In genomic region chr6:115615983-115616382, GRCm38 (mm10) we compare ENCODE assay signal across 34 mouse cellular contexts. TPM values are rescaled to one million over a fixed set of nuclear protein-coding genes. Genes with fewer than 3 reads are reported as not detected.
DNase-seq lines count a peak whose midpoint lies in the region; ATAC-seq and TF ChIP-seq lines count a peak whose summit lies in the region.
"Had no signal": no experiment of that assay in that cellular context is flagged by ENCODE, and none has a peak within 500 bp of the region (broad histone marks: within the 10 kb centered on the region; RNA-seq: fewer than 3 reads in every experiment).

No protein-coding gene starts in this region.

- H3K9ac ChIP-seq in midbrain, embryonic 11.5 days (ENCODE audit: low read length) = no peak overlapping the region
- H3K9ac ChIP-seq in midbrain, embryonic 16.5 days (ENCODE audit: low read depth, low read length) = no peak overlapping the region
- H3K9ac ChIP-seq: embryonic facial prominence, embryonic 13.5 days; heart, embryonic 13.5 days; hindbrain, embryonic 15.5 days; liver, embryonic 15.5 days; lung, embryonic 15.5 days; midbrain, embryonic 13.5 days; neural tube, embryonic 12.5 days had no signal

- peak overlapping the region; percentile 57 for H3K27ac ChIP-seq in layer of hippocampus, adult 2 months
- no peak overlapping the region for H3K27ac ChIP-seq in midbrain, embryonic 11.5 days (ENCODE audit: low read depth, low read length)
- H3K27ac ChIP-seq in midbrain, embryonic 16.5 days (ENCODE audit: low read length) = no peak overlapping the region
- no peak overlapping the region for H3K27ac ChIP-seq in heart, embryonic 10.5 days
- H3K27ac ChIP-seq: embryonic facial prominence, embryonic 13.5 days; forebrain, embryonic 10.5 days; heart, adult 2 months; heart, embryonic 13.5 days; hindbrain, embryonic 15.5 days; liver, embryonic 15.5 days; lung, embryonic 15.5 days; midbrain, embryonic 13.5 days; neural tube, embryonic 12.5 days had no signal

- no peak overlapping the region for H3K4me3 ChIP-seq in layer of hippocampus, adult 2 months
- H3K4me3 ChIP-seq in midbrain, embryonic 11.5 days (ENCODE audit: low read depth, low read length) = no peak overlapping the region
- no peak overlapping the region for H3K4me3 ChIP-seq in midbrain, embryonic 16.5 days (ENCODE audit: low read depth, low read length)
- no peak overlapping the region for H3K4me3 ChIP-seq in heart, embryonic 10.5 days
- H3K4me3 ChIP-seq: embryonic facial prominence, embryonic 13.5 days; forebrain, embryonic 10.5 days; heart, adult 2 months; heart, embryonic 13.5 days; hindbrain, embryonic 15.5 days; liver, embryonic 15.5 days; lung, embryonic 15.5 days; midbrain, embryonic 13.5 days; neural tube, embryonic 12.5 days had no signal

- WGBS in midbrain, embryonic 11.5 days = 94% methylated on average over 3 of the region's 3 CpGs
- 83% methylated on average over 3 of the region's 3 CpGs for WGBS in midbrain, embryonic 16.5 days
- WGBS in heart, embryonic 10.5 days = 89% methylated on average over 3 of the region's 3 CpGs

- no peak overlapping the region for H3K4me2 ChIP-seq in midbrain, embryonic 11.5 days
- H3K4me2 ChIP-seq in midbrain, embryonic 16.5 days (ENCODE audit: low read length) = no peak overlapping the region
- H3K4me2 ChIP-seq: embryonic facial prominence, embryonic 13.5 days; heart, embryonic 13.5 days; hindbrain, embryonic 15.5 days; liver, embryonic 15.5 days; lung, embryonic 15.5 days; midbrain, embryonic 13.5 days; neural tube, embryonic 12.5 days had no signal

- no peak for DNase-seq in layer of hippocampus, adult 2 months (ENCODE audit: low spot score in 2 of 2)
- no peak for DNase-seq in layer of hippocampus, adult 8-10 months (ENCODE audit: low spot score in 2 of 2)
- DNase-seq in midbrain, embryonic 11.5 days (ENCODE audit: low spot score, missing footprints) = peak; percentile 86
- DNase-seq in adipocyte (ENCODE audit: low spot score) = peak; percentile 34
- no peak for DNase-seq in adrenal gland, postnatal 25 days
- no peak for DNase-seq in heart, embryonic 10.5 days (ENCODE audit: low spot score)
- DNase-seq: adrenal gland, postnatal 10 days; cerebellum, adult 11 months; cerebellum, adult 9-10 months; cerebellum, postnatal 36 days; embryo, embryonic 11 days; heart, adult 2 months; heart, postnatal 10 days; kidney, adult 8-10 months; kidney, postnatal 10 days; liver had no signal

- ATAC-seq in midbrain, embryonic 11.5 days (ENCODE audit: low FRiP score) = no peak
- no peak for ATAC-seq in midbrain, embryonic 16.5 days
- ATAC-seq: CD4-positive, CD25-positive, alpha-beta regulatory T cell, adult 4 months; forebrain, embryonic 16.5 days; midbrain, embryonic 13.5 days had no signal

- no peaks in the 10 kb centered on the region for H3K4me1 ChIP-seq in midbrain, embryonic 11.5 days (ENCODE audit: control insufficient read depth, insufficient read depth, low read length)
- no peaks in the 10 kb centered on the region for H3K4me1 ChIP-seq in midbrain, embryonic 16.5 days (ENCODE audit: control insufficient read depth, insufficient read depth, low read length)
- no peaks in the 10 kb centered on the region for H3K4me1 ChIP-seq in heart, embryonic 10.5 days
- H3K4me1 ChIP-seq: embryonic facial prominence, embryonic 13.5 days; forebrain, embryonic 10.5 days; heart, embryonic 13.5 days; hindbrain, embryonic 15.5 days; liver, embryonic 15.5 days; lung, embryonic 15.5 days; midbrain, embryonic 13.5 days; neural tube, embryonic 12.5 days had no signal

- H3K36me3 ChIP-seq in midbrain, embryonic 11.5 days (ENCODE audit: control insufficient read depth, insufficient read depth, low read length) = peaks cover 43% of the 10 kb centered on the region
- H3K36me3 ChIP-seq in midbrain, embryonic 16.5 days (ENCODE audit: control insufficient read depth, insufficient read depth, low read length) = peaks cover 46% of the 10 kb centered on the region
- H3K36me3 ChIP-seq in heart, embryonic 10.5 days = peaks cover 95% of the 10 kb centered on the region

- no peaks in the 10 kb centered on the region for H3K27me3 ChIP-seq in midbrain, embryonic 11.5 days (ENCODE audit: control insufficient read depth, insufficient read depth, low read length)
- H3K27me3 ChIP-seq in midbrain, embryonic 16.5 days (ENCODE audit: control insufficient read depth, insufficient read depth, low read depth, low read length) = no peaks in the 10 kb centered on the region
- no peaks in the 10 kb centered on the region for H3K27me3 ChIP-seq in heart, embryonic 10.5 days (ENCODE audit: insufficient read depth, poor library complexity, severe bottlenecking)
- H3K27me3 ChIP-seq: embryonic facial prominence, embryonic 13.5 days; heart, embryonic 13.5 days; hindbrain, embryonic 15.5 days; liver, embryonic 15.5 days; lung, embryonic 15.5 days; midbrain, embryonic 13.5 days; neural tube, embryonic 12.5 days had no signal

- H3K9me3 ChIP-seq in midbrain, embryonic 11.5 days (ENCODE audit: control insufficient read depth, low read length) = no peaks in the 10 kb centered on the region
- H3K9me3 ChIP-seq in midbrain, embryonic 16.5 days (replicated peaks; ENCODE audit: control insufficient read depth, low read length, poor library complexity, severe bottlenecking) = no peaks in the 10 kb centered on the region
- H3K9me3 ChIP-seq in heart, embryonic 10.5 days = no peaks in the 10 kb centered on the region
- H3K9me3 ChIP-seq: embryonic facial prominence, embryonic 13.5 days; forebrain, embryonic 10.5 days; heart, embryonic 13.5 days; hindbrain, embryonic 15.5 days; liver, embryonic 15.5 days; lung, embryonic 15.5 days; midbrain, embryonic 13.5 days; neural tube, embryonic 12.5 days had no signal

- peak; percentile 47 for TF ChIP-seq CTCF in layer of hippocampus, adult 2 months (conservative IDR thresholded peaks at IDR 0.05)

RNA-seq across cellular contexts. Expression of gene Mkrn2, which starts 14.3 kb away (rescaled TPM):
- 10 to 100 TPM; 31.6 to 35.4 TPM for total RNA-seq in layer of hippocampus, adult 2 months (2021)
- total RNA-seq in layer of hippocampus, adult 8-10 months (2022) = 10 to 100 TPM; 33.8 to 37.8 (median 34.4) TPM
- 24.0 and 24.1 TPM in 2 replicates for polyA plus RNA-seq in midbrain, embryonic 11.5 days (2014; fragmentation: Nextera tagmentation; extraction: Ambion mirVana)
- 31.9 and 35.9 TPM in 2 replicates for polyA plus RNA-seq in midbrain, embryonic 16.5 days (2015; fragmentation: Nextera tagmentation; extraction: Ambion mirVana)
- 43.1 and 47.8 TPM in 2 replicates for total RNA-seq in adrenal gland, postnatal 25 days (2021)
- 23.5 and 27.7 TPM in 2 replicates for polyA plus RNA-seq in heart, embryonic 10.5 days (2016; fragmentation: Nextera tagmentation; extraction: Ambion mirVana)

RNA-seq across cellular contexts. Expression of gene Mkrn2os, which starts 23.6 kb away (rescaled TPM):
- not detected for total RNA-seq in layer of hippocampus, adult 2 months (2021)
- total RNA-seq in layer of hippocampus, adult 8-10 months (2022) = not detected
- 0.15 and 0.19 TPM in 2 replicates for polyA plus RNA-seq in midbrain, embryonic 11.5 days (2014; fragmentation: Nextera tagmentation; extraction: Ambion mirVana)
- polyA plus RNA-seq in midbrain, embryonic 16.5 days (2015; fragmentation: Nextera tagmentation; extraction: Ambion mirVana) = 0.46 and 0.48 TPM in 2 replicates
- total RNA-seq in adrenal gland, postnatal 25 days (2021) = not detected in 2 replicates
- 0.07 and 0.36 TPM in 2 replicates for polyA plus RNA-seq in heart, embryonic 10.5 days (2016; fragmentation: Nextera tagmentation; extraction: Ambion mirVana)
- total RNA-seq: gastrocnemius, adult 8-10 months; hematopoietic stem cell, adult 5-6 weeks; layer of hippocampus, postnatal 10 days; left cerebral cortex, adult 18-20 months; left cerebral cortex, postnatal 14 days; megakaryocyte, adult 5-6 weeks had no signal
- polyA plus RNA-seq: limb, embryonic 11.5 days had no signal

Comparison
In these comparisons a context has a peak if more than half of its experiments do, and no peak if none do; other contexts are left out.
1. DNase-seq: peak in midbrain, embryonic 11.5 days (single experiment) and adipocyte (single experiment); none in layer of hippocampus, adult 2 months (0 of 2), layer of hippocampus, adult 8-10 months (0 of 2), adrenal gland, postnatal 25 days (single experiment) and heart, embryonic 10.5 days (single experiment).